Mouse (Mus musculus) midbrain, embryonic 11.5 days (tissue): ENCODE data around the gene Gm20695. TPM values are rescaled to one million over a fixed set of nuclear protein-coding genes. Genes with fewer than 3 reads are reported as not detected.

ENCODE experiments used
- ATAC-seq: fragments of 200-750 bp; cut with Nextera tagmentation; 2 replicates; pipeline ENCODE4 v1.8.0; 2017; ENCODE audit warnings: moderate TSS enrichment, moderate library complexity; ENCODE audit not compliant: low FRiP score
- DNase-seq: peaks from one replicate; pipeline ENCODE4 v3.0.0; 2015; ENCODE audit warnings: low spot score; ENCODE audit errors: missing footprints
- H3K27ac ChIP-seq: fragments of 300-500 bp; sonication (generic); 2 replicates; pipeline ENCODE4 v1.5.1; 2014; ENCODE audit warnings: low read depth, low read length
- H3K27me3 ChIP-seq: fragments of 300-500 bp; sonication (generic); 2 replicates; pipeline ENCODE4 v1.6.1; 2014; ENCODE audit warnings: mild to moderate bottlenecking, low read length, moderate library complexity, mixed read lengths; ENCODE audit not compliant: control insufficient read depth, insufficient read depth
- H3K36me3 ChIP-seq: fragments of 300-500 bp; sonication (generic); 2 replicates; pipeline ENCODE4 v1.6.1; 2014; ENCODE audit warnings: mild to moderate bottlenecking, low read length, moderate library complexity, mixed read lengths; ENCODE audit not compliant: control insufficient read depth, insufficient read depth
- H3K4me1 ChIP-seq: fragments of 300-500 bp; sonication (generic); 2 replicates; pipeline ENCODE4 v1.6.1; 2014; ENCODE audit warnings: low read length; ENCODE audit not compliant: control insufficient read depth, insufficient read depth
- H3K4me2 ChIP-seq: fragments of 300-500 bp; sonication (generic); 2 replicates; pipeline ENCODE4 v1.6.1; 2014; ENCODE audit warnings: mild to moderate bottlenecking, moderate library complexity
- H3K4me3 ChIP-seq: fragments of 300-500 bp; sonication (generic); 2 replicates; pipeline ENCODE4 v1.5.1; 2014; ENCODE audit warnings: low read depth, low read length
- H3K9ac ChIP-seq: fragments of 300-500 bp; sonication (generic); 2 replicates; pipeline ENCODE4 v1.6.1; 2014; ENCODE audit warnings: low read length
- H3K9me3 ChIP-seq: fragments of 300-500 bp; sonication (generic); 2 replicates; pipeline ENCODE4 v1.6.1; 2016; ENCODE audit warnings: low read length; ENCODE audit not compliant: control insufficient read depth
- WGBS: fragments of 180-500 bp; shearing (Covaris S2); extraction: QIAGEN DNeasy Blood & Tissue Kit; methylation state at CpG from one replicate; pipeline ENCODE4 v1.1.7; 2014; 5-methylcytosine and 5-hydroxymethylcytosine counted together
- polyA plus RNA-seq: library from polyadenylated mRNA; unstranded; fragments of >200 nt; fragmentation: Nextera tagmentation; extraction: Ambion mirVana; gene quantifications from 2 replicates; pipeline ENCODE4 v1.2.1, GENCODE M21; 2014

Gm20695 gene
- 2.1 and 4.4 TPM in 2 replicates for polyA plus RNA-seq

- peak; percentile 99 for ATAC-seq
- Histone ChIP-seq H3K9me3 (no peaks in the 10 kb centered on the region), H3K9ac (peak within 1 kb of the TSS; percentile 94), H3K4me2 (peak within 1 kb of the TSS; percentile 72), H3K4me1 (peaks cover 9% of the 10 kb centered on the region), H3K36me3 (no peaks in the 10 kb centered on the region), H3K27me3 (no peaks in the 10 kb centered on the region), H3K4me3 (peak within 1 kb of the TSS; percentile 82), H3K27ac (peak within 1 kb of the TSS; percentile 89)
- under 1% methylated on average over 85 of the region's 88 CpGs for WGBS
- peak; percentile 99 for DNase-seq
Measured at GRCm38 (mm10) chr16:3884201-3885064, at the start of gene Gm20695, which contains the start of gene Zfp597. Gene Gm20695 (plus strand): TSS chr16:3884648. Gene Zfp597 (minus strand): TSS chr16:3884561.

- Histone ChIP-seq H3K4me1 (no peaks in the 10 kb centered on the region), H3K27ac (no peak overlapping the region), H3K4me3 (no peak overlapping the region), H3K36me3 (no peaks in the 10 kb centered on the region), H3K27me3 (no peaks in the 10 kb centered on the region), H3K4me2 (no peak overlapping the region), H3K9ac (no peak overlapping the region), H3K9me3 (no peaks in the 10 kb centered on the region)
- WGBS: 85% methylated on average over 2 of the region's 2 CpGs
- DNase-seq (no peak), ATAC-seq (no peak)
Measured at GRCm38 (mm10) chr16:3835461-3835860, 49.0 kb upstream of the Gm20695 start.

- no peak for DNase-seq
- no peak overlapping the region for H3K4me3 ChIP-seq
- H3K36me3 ChIP-seq: no peaks in the 10 kb centered on the region
- 63% methylated on average over 17 of the region's 17 CpGs for WGBS
- no peak for ATAC-seq
- H3K4me1 ChIP-seq: no peaks in the 10 kb centered on the region
- no peak overlapping the region for H3K4me2 ChIP-seq
- H3K27ac ChIP-seq: no peak overlapping the region
- no peaks in the 10 kb centered on the region for H3K27me3 ChIP-seq
- no peak overlapping the region for H3K9ac ChIP-seq
- H3K9me3 ChIP-seq: no peaks in the 10 kb centered on the region
Measured at GRCm38 (mm10) chr16:3839157-3839885, 45.1 kb upstream of the Gm20695 start.

GRCm38 (mm10) chr16:3842989-3843388, 41.5 kb upstream of the Gm20695 start:
- ATAC-seq (no peak), DNase-seq (peak; percentile 84)
- Histone ChIP-seq H3K9ac (no peak overlapping the region), H3K4me1 (no peaks in the 10 kb centered on the region), H3K27me3 (no peaks in the 10 kb centered on the region), H3K36me3 (no peaks in the 10 kb centered on the region), H3K27ac (no peak overlapping the region), H3K4me2 (no peak overlapping the region), H3K9me3 (no peaks in the 10 kb centered on the region), H3K4me3 (no peak overlapping the region)
- WGBS: 44% methylated on average over 4 of the region's 4 CpGs

- no peak for ATAC-seq
- H3K36me3 ChIP-seq: no peaks in the 10 kb centered on the region
- no peak overlapping the region for H3K4me2 ChIP-seq
Measured at GRCm38 (mm10) chr16:3843796-3844195, 40.7 kb upstream of the Gm20695 start.

DNA sequence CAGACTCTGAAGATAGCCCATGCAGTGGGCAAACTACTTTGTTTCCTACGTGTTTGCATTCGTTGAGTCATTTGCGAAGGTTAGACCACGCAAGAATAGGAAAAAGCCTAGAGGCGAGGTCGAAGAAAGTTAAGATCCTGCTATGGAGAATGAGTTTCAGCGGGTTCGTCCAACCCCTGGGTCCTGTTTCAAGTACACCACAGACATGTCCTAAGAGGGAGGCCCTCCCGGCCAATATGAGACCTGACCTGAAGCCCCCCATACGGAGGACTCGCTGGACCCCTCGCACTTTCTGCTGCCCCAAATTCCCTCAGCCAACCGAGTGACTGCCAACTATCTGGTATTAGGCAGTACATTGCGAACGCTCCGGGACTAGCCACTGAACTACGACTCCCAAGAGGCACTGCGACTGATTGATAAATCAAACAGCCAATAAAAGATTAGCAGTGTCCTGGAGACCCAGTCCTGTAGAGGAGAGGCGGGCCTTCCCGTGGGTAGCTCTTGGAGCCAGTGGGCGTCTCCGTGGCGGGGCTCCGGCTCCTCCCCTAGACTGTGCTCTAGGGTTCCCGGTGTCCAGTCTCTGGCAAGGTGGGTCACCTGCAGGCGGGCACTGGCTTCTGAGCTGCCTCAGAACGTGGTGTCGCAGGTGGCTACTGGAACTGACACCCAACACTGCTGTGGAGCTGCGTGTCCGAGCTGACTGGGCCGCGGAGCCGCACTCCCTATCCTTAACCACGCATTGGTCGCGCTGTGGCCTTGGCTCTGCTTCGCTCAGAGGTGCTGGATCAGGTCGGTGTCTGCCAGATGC, 37.5 kb upstream of the Gm20695 start, which contains the start of gene Zfp174:
Gene Zfp174 (plus strand): TSS at position 558 of the 808 bp plus-strand sequence.
- WGBS: 4% methylated on average over 38 of the region's 38 CpGs

More at GRCm38 (mm10) chr16:3843796-3844195, 40.7 kb upstream of the Gm20695 start:
- WGBS: 70% methylated on average over 1 of the region's 1 CpGs
- DNase-seq: no peak
- no peak overlapping the region for H3K9ac ChIP-seq
- no peak overlapping the region for H3K27ac ChIP-seq
- no peak overlapping the region for H3K4me3 ChIP-seq
- no peaks in the 10 kb centered on the region for H3K4me1 ChIP-seq
- H3K27me3 ChIP-seq: no peaks in the 10 kb centered on the region
- no peaks in the 10 kb centered on the region for H3K9me3 ChIP-seq

DNA sequence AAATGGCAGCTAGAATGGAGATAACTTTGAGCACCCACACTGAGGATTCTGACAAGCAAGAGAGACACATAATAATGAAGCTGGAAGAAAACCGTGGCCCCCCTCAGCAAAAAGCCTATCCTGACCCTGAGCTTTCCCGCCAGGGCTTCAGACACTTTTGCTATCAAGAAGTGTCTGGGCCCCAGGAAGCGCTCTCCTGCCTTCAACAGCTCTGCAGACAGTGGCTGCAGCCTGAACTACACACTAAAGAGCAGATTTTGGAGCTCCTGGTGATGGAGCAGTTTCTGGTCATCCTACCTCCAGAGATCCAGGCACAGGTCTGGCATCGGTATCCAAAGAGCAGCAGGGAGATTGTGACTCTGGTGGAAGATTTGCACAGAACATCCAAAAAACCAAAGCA, 36.6 kb upstream of the Gm20695 start:
- DNase-seq: no peak
- no peak for ATAC-seq
- Histone ChIP-seq H3K4me3 (peak overlapping the region; percentile 68), H3K4me2 (peak overlapping the region; percentile 69), H3K9me3 (no peaks in the 10 kb centered on the region), H3K36me3 (no peaks in the 10 kb centered on the region; the same call in 1 of the 2 replicates), H3K9ac (no peak overlapping the region), H3K4me1 (no peaks in the 10 kb centered on the region), H3K27me3 (no peaks in the 10 kb centered on the region), H3K27ac (no peak overlapping the region)
- 62% methylated on average over 4 of the region's 4 CpGs for WGBS

More for the DNA sequence above, 37.5 kb upstream of the Gm20695 start, which contains the start of gene Zfp174:
- no peaks in the 10 kb centered on the region for H3K27me3 ChIP-seq
- peak within 1 kb of the TSS; percentile 68 for H3K4me3 ChIP-seq
- H3K9ac ChIP-seq: peak within 1 kb of the TSS; percentile 72
- H3K4me2 ChIP-seq: peak within 1 kb of the TSS; percentile 69
- DNase-seq: peak; percentile 99
- no peaks in the 10 kb centered on the region for H3K4me1 ChIP-seq
- H3K27ac ChIP-seq: no peak within 1 kb of the TSS
- H3K9me3 ChIP-seq: no peaks in the 10 kb centered on the region
- peak; percentile 99 for ATAC-seq
- no peaks in the 10 kb centered on the region; the same call in 1 of the 2 replicates for H3K36me3 ChIP-seq

DNA sequence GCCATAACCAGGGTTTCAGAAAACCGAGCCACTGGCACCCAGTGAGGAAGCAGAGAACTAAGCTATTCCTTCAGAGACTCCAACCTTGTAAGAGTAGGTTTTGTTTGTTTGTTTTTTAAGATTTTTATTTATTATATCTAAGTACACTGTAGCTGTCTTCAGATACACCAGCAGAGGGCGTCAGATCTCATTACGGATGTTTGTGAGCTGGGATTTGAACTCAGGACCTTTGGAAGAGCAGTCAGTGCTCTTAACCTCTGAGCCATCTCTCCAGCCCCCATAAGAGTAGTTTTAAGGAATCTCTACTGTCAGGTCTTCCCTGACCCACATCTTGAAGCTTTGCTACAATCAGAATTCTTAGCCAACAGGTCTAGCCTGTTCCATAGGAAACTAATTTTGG, 36.0 kb upstream of the Gm20695 start:
- DNase-seq (no peak), ATAC-seq (no peak)
- Histone ChIP-seq H3K27me3 (no peaks in the 10 kb centered on the region), H3K9me3 (no peaks in the 10 kb centered on the region), H3K4me2 (no peak overlapping the region), H3K27ac (no peak overlapping the region), H3K4me1 (no peaks in the 10 kb centered on the region), H3K4me3 (no peak overlapping the region), H3K36me3 (no peaks in the 10 kb centered on the region; the same call in 1 of the 2 replicates), H3K9ac (no peak overlapping the region)
- WGBS: 70% methylated on average over 3 of the region's 3 CpGs
